Mouse (Mus musculus) adrenal gland, adult 2 months (tissue): ENCODE results near the gene B9d1. TPM values are rescaled to one million over a fixed set of nuclear protein-coding genes. Genes with fewer than 3 reads are reported as not detected.

Experiments used
- DNase-seq: peaks from one replicate; pipeline ENCODE4 v3.0.0; 2021
- long read RNA-seq: library from polyadenylated mRNA; stranded (forward); transcript quantifications from one replicate; pipeline ENCODE4 v2.0.0, GENCODE M21; 2021
- polyA plus RNA-seq: library from polyadenylated mRNA; depleted of rRNA; stranded (reverse); fragments of >200 nt; gene quantifications from 2 replicates; pipeline ENCODE4 v1.2.3, GENCODE M21; 2012; rRNA removed
- total RNA-seq, 2 experiments: library from RNA; stranded (reverse); gene quantifications; 2 replicates each; pipeline ENCODE4 v1.2.3; 2021

B9d1 gene
- total RNA-seq (10 to 100 TPM; 16.4 to 21.1 TPM), polyA plus RNA-seq (18.1 and 19.3 TPM in 2 replicates)
- long read RNA-seq, transcript B9d1-201 (7 exons, 817 nt), result major isoform, 16 of 17 reads
- long read RNA-seq, partial matches to known transcripts, result 0 of 17 reads
- long read RNA-seq, other reads (novel, unspliced or antisense), result 1 of 17 reads

DNA sequence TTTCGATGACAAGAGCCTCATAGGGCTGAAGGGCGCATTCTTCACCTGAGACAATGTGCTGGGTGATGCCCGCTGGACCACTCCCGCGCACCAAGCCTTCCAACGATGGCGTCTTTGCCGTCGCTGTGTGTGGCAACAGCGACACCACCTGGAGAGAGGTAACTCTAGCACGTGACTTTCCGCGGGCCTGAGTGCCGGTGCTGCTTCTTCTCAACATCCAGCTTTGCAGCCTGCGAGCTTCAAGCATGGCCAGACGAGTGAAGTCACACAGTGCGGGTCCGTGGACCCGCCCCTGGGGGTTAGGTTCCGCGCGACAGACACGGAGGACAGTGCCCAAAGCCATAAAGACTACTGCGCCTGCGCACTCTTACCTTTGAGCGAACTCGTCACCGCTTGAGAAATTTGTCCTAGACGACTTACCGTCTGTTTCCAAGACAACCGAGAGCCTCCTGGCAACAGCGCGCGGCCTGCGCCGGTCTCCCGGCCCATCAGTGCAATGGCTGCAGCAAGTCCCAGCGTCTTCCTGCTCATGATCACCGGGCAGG lies at the start of gene B9d1:
Gene B9d1, plus strand, starts transcription at position 432 of the 545 bp plus-strand sequence.
- DNase-seq, result peak; percentile 95

DNA sequence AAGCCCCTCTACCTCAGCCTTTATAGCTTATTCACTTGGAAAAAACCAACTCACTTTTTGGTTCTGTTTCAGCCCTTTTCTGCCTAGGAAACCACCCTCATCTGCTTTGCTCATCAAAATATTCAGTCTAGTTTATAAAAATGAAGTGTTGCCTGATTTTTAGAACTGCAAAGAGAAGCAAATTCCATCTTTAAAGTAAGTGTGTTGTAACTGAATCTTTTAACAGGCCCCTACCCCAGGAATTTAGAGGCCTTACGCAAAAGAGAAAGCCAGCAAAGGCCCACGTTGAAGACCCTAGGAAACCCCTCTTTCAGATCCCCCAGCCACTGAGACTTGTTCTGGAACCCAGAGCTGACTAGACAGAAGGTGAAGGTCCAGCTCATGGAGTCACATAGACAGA lies 40.9 kb upstream of the B9d1 start:
- DNase-seq, result no peak

DNA sequence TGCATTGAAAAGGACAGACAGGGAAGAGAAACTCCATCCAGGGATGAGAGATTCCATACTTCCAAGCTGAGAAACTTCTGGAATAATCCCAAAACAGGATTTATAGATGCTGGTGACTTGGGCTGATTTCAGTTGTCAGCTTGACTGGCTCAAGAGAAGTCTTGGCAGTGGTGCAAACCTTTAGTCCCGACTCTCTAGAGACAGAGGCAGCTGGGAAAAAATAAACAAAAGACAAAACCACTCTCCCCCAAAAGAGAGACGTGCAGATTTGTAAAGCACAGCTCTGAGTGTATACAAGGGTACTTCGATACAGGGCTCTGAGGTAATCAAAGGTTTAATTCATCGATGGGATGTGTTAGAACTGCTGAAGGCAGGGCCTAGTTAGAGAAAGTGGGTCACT lies 39.5 kb upstream of the B9d1 start:
- no peak for DNase-seq

DNA sequence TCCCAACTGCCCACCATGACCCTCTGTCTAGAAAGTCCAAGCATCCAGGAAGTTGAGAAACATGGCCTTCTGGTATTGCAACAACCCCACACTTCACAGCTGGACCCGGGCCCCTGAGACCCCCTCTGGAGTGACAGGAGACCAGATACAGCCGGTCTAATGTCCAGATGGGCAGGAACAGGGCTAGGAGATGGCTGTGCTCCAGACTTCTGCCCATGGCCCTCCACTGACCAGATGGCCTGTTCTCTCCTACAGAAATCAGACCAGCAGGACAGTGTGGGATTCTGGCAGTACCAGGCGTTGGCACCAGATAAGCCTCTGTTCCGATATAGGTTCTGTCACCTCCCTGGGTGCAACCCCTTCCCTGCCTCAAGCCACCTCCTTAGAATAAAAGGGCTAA lies 36.4 kb upstream of the B9d1 start:
- DNase-seq, result no peak

DNA sequence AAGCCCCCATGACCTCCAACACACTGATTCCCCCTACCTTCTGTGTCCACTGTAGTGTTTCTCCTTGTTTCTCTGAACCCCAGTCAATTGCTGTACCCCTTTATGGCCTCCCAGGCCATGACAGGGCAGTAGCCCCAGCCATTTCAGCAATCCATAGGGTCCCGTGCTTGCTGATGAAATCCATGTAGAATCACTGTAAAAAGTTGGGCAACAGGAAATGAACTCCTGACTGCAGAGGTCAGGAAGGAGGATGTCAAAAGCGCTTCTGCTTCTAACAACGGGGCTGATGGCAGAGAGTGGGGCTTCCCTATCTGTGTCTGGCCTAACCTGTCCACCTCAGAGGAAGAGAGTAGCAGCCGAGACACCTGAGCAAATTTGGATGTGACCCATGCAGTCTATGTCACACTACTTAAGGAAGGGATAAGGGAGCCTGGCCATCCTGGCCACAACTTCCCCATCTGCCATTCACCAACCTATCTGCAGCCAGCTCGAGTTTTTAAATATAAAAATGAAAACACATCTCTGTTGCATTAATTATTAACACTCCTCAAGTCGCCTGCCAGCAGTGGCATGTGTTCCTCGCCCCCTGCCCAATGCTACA lies 35.5 kb upstream of the B9d1 start:
- DNase-seq, result no peak

DNA sequence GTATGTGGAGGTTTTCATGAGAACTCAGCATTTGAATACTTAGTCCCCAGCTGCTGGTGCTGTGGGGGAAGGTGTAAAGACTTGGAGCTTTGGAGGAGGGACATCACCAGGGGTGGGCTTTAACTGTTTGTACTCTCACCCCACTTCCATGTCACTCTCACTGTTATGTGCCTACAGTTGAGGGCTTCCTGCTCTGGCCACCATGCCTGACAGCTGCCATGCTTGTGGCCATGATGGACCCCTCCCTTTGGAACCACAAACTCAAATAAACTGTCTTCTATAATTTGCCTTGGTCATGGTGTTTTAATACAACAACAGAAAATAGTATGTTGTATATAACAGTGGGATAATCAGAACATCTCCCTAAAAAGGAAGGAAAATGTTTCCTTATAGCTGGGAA lies 34.1 kb upstream of the B9d1 start:
- no peak for DNase-seq

DNA sequence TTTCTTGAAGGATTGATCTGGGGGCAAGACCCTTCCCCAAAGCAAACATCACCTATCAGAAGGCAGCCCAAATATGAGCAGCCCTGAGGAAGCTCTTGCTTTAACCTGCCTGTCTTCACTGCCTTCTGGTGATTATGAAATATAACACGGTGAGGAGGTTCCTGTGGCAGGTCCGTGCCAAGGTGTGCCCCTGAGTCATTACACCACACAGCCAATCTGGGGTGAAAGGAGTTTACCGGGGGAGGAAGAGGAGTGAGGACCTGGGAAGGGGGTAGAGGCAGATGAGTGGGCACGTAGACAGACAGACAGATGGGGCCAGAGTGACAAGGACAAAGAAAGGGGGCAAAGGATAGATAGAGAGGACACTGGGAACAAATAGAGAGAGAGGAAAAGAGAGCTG lies 31.3 kb upstream of the B9d1 start:
- no peak for DNase-seq

DNA sequence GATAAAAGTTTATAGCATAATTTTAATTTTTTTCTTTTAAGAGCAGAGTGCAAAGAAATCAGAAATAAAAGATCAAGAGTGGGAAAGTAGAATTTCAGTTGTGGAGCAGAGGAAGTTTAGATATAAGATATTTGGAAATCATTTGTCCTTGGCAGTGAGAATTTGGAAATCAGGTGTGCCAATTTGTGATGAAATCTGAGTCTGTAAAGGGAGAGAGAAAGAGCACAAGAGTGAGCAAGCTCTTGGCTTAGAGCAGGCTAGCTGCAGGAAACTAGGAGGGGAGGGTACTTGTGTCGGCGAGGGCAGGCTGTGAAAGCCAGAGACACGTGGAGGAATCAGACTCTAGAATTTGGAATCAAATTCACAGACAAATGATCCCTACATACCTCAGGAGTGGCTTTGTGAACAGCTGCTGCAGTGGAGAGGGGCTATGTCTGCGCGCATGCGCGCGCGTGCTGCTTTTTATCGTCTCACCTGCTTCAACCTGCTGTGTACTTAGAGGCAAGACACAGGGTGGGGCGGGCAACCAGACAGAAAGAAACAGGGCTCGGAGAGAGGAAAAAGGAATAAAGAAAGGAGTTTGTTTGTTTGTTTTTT lies 28.1 kb upstream of the B9d1 start:
- no peak for DNase-seq

DNA sequence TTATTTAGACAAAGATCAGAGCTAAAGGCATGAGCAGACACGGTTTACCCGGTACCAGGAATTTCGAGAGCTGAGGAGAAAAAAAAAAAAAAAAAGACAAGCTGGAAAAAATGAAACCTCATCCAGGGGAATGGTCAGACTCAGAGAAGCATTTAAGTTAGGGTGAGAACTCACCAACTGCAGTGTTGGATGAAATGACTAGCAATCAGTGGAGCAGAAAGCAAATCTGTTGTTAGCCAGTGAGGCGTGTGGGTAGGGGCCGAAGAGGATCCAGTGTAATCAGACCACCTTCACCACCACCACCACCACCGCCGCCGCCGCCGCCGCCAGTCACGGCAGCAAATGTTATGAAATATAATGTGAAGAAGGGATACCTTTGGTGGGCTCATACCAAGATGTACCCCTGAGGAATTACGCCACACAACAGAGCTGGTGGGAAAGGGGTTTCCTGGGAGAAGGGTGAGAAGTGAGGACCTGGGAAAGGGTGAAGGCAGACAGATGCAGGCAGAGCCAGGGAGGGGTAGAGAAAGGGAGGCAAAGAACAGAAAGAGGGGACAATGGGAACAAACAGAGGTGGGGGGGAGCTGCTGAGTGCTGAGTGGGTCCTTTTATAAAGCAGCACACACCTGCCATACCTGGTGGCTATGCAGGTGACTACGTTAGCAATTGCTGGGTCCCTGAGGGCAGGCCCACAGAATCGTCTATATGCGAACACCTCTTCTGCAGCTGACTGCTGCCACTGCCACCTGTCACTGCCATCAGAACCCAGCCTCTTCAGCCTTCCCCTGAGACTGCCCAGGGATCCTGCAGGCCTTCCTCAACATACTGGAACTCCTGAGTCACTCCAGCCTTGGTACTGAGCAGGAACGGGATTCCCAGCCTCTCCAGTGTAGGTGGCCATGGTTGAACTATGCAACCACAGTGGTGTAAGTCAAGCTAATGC lies 27.1 kb upstream of the B9d1 start:
- no peak for DNase-seq

DNA sequence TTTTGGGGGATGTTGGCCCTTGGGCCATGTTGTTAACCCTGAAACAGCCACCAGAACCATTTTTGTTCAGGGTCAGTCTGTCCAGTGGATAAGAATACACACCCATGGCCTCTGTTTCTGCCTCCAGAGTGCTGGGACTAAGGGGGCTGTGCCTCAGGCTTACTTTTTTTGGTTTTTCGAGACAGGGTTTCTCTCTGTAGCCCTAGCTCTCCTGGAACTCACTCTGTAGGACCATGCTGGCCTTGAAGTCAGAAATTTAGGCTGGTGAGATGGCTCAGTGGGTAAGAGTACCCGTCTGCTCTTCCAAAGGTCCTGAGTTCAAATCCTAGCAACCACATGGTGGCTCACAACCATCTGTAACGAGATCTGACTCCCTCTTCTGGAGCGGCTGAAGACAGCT lies 26.2 kb upstream of the B9d1 start:
- DNase-seq, result no peak

DNA sequence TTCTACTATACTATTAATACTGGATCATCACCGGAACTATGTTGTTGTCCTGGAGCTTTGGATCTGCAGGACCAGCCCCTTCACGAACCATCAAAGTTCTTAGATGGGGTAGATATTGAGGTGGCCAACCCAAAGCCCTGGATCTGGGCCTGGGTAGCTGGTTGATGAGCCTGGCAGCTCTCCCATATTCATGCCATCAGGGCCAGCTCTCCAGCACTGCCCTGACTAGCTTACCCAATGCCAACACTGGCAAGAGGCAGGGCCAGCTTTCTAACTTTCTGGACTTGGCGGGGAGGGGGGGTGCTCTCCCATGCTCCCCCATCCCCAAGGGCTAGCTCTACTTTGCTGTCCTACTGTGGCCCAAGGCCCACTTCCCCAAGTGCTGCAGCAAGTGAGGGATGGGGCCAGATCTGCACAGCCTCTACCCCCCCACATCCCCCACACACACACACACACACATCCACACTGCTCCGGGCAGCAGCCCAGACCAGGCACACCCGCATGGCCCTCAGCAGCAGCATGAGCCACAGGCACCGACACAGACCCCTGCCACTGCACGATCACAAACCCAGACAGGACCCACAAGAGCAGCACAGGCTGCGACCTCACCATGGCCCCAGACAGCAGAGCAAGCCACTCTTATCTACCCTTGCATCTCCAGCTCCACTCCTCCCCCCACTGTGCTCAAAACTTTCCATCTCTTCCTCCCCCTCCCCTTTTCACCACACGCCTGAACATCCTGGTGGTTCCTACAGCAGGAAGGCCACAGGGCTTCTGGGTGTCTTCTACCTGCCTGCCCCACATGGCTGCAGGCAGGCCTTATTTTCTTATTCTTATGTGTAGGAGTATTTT lies 23.5 kb upstream of the B9d1 start:
- DNase-seq, result no peak

DNA sequence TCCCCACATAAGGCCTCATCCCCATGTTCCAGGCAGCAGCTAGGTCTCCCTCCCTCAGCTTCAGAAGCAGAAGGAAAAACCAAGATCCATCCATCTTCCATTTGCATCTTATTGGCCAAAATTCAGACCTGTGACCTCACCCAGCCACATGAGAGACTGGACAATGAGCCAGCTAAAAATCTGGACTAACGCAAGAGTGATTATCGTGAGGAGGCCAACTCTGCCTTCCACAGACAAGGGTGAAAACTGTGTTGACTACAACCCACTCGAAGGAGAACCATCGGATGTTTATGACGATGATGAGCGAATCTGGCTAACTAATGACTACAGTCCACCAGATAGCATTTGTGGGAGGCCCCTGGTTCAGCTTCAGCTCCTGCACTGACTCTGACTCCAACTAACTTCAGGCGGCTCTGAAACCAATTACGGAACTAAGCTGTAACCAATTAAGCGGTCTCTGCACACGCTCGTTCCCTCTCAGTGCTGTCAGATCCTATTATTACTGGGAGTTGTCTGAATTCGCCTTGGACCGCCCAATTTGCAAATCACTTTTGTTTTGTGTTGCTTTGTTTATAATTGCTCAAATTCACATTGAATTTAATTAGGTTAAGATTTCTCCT lies 21.6 kb upstream of the B9d1 start:
- DNase-seq, result no peak

DNA sequence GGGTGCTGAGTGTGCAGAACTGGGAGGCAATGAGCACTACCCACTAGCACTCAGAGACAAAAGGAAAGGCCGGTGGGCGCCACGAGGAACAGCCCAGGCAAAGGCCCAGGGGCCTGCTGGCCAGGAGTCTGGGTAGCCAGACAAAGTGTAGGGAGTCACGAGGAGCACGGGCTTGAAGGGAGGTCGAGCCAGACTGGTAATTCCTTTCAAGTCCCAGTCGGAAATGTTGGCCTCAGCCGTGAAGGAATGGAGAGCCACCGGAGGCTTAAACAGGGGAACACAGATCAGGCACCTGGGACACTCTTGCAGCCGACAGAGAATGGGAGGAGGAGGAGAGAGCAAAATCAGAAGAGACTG lies 20.7 kb upstream of the B9d1 start:
- DNase-seq, result no peak

DNA sequence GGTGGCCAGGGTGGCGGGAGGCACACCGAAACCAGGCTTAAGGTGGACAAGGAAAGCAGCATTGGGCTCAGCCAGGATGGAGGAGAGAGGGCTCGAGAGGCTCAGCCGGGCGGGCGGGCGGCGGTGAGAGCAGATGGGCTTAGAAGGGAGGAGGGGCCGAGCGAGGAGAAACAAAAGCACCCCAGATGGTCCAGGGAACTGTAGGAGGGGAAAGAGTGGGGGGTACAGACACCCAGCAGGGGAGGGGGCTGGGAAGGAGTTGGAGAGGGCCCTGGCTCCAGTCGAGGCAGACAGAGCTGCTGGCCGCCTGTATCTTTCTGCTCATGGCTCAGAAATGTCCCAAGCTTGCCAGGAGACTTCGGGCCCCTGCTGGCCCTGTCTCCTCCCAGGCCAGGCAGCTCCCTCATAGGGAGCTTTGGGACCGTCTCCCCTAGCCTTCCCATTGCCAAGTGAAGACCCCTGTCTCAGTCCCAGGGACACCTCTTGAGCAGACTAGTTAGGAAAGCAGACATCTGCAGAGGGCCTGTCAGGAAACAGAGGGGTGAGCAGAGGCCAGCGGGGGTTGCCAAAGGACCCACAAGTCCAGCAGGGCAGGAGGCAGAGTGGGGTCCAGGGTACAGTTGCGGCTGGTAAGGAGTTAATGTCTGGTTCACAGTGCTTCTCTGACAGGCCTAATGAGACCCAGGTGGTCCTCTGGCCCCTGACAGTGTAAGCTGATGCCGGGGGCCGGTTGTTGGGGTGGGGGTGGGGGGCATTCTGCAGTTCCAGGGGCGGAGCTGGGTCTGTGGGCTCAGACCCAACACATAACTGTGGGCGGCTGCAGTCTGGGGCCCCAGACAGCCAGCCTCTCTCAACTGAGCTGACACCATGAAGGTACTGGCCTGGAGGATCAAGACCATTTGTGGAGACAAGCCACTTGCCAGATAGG lies 20.1 kb upstream of the B9d1 start, which contains the start of gene Mfap4:
Gene Mfap4, plus strand, starts transcription at position 819 of the 928 bp plus-strand sequence.
- no peak for DNase-seq

DNA sequence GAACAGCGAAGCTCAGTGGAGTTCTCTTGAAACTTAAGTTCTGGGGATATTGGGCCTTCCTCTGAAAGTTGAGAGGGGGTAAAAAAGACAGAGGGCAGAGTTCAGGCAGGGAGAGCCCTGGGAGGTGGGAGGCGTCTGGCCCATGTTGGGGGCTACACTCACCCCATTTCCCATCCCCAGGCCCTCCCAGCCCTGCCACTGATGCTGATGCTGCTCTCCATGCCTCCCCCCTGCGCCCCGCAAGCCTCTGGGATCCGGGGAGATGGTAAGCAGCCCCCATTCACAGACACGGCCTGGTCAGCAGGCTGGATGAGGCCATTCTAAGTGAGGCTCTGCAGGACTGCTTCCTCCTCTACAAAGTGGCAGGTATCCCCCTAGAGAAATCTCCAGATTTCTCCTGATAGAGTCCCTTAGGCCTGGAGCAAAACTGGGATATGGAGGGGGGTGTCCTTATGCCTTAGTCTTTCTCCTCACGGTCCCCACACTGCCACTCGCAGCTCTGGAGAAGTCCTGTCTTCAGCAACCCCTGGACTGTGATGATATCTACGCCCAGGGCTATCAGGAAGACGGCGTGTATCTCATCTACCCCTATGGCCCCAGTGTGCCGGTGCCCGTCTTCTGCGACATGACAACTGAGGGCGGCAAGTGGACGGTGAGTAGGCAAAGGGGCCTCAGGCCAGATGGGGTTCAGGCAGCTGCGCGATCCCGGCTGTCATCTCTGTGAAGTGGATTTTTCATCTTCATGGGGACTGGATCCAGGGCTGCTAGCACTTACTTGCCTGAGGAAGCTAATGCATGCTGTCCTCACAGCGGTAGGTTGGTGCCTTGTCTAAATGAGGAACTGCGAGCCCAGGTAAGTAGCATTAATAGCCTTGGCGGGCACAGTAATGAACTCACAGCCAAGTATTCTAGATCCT lies 19.1 kb upstream of the B9d1 start:
- no peak for DNase-seq

DNA sequence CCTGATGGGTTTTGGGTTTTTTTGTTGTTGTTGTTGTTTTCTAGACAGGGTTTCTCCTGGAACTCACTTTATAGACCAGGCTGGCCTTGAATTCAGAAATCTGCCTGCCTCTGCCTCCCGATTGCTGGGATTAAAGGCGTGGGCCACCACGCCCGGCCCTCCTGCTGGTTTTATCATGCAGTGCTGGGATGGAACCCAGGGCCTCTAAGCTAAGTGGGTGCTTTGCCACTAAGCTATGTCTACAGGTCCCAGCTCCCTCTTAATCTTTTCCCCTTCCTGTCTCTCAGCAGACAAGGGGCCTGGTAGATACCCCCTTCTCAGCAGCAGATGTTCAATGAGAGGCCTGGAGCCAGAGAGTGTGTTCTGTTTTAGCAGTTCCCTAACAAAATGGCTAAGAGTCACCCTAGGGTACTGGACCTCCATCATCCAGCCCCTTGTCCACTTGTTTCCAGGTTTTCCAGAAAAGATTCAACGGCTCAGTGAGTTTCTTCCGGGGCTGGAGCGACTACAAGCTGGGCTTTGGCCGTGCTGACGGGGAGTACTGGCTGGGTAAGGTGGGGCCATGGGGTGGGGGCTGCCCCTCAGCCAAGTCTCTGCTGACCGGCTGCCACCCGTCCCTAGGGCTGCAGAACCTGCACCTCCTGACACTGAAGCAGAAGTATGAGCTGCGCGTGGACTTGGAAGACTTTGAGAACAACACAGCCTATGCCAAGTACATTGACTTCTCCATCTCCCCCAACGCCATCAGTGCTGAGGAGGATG lies 18.3 kb upstream of the B9d1 start:
- DNase-seq, result no peak

DNA sequence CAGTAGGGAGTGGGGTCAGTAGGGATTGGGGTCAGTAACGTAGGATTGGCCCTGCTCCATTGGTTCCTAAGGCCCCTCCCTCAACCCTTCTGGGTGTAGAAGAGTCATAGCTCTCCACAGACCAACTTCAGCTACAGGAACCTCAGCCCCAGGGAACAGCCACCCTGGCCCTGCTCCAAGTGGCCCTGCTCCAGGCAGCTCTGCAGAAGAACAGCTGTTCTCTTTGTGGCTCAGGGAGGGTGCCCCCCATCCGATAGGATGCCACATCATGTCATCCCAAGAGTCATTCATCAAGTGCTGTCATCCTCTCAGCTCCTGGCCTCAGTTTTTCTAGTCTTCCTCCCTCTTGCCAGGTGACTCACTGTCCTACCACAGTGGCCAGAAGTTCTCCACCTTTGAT lies 17.5 kb upstream of the B9d1 start:
- DNase-seq, result peak; percentile 50

DNA sequence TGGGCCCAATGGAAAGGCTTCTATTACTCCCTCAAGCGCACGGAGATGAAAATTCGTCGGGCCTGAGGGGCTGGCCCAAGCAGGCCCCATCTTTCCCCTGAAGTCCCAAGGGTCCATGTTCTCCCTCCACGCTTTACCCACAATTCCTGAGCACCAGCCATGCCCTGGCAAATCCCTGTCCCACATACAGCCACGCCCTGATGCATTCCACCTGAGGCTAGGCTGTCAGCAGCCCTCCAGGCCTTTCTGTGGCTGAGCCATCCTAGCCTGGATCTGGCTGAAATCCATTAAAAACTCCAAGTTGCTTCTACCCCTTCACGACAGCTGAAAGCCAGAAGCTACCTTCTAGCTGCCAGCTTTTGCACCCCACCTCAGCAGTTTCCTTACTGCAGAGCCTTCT lies 17.0 kb upstream of the B9d1 start:
- no peak for DNase-seq
